Mouse (Mus musculus): ENCODE results near the gene Unc13a. TPM values are rescaled to one million over a fixed set of nuclear protein-coding genes. Genes with fewer than 3 reads are reported as not detected.
"Not testable (repeated sequence)": the region's sequence is repeated elsewhere in the genome, so short reads cannot be mapped to it uniquely, and the experiment has no call there.

Unc13a gene
- total RNA-seq (2021), result 1 to 10 TPM; 1.1 to 1.5 TPM

- intact Hi-C loops (cut with DNase I), result no loop called here
- peak; percentile 93 to 95 for DNase-seq
These were observed at the start of gene Unc13a for GRCm38 (mm10) chr8:71671549-71671965. Unc13a (minus strand) TSS chr8:71671757.

GRCm38 (mm10) chr8:71719928-71720457 is 48.4 kb upstream of the Unc13a start:
- intact Hi-C loops (cut with DNase I), result no loop called here
- no peak for DNase-seq

GRCm38 (mm10) chr8:71719218-71719617 is 47.7 kb upstream of the Unc13a start:
- DNase-seq, result peak; percentile 74 to 77
- intact Hi-C loops (cut with DNase I), result no loop called here

GRCm38 (mm10) chr8:71718252-71718651 is 46.7 kb upstream of the Unc13a start:
- intact Hi-C loops (cut with DNase I), result no loop called here
- no peak for DNase-seq

- intact Hi-C loops (cut with DNase I), result no loop called here
- no peak for DNase-seq
These were observed 45.5 kb upstream of the Unc13a start for GRCm38 (mm10) chr8:71717096-71717495.

- intact Hi-C loops (cut with DNase I), result no loop called here
- no peak for DNase-seq
These were observed 45.0 kb upstream of the Unc13a start for GRCm38 (mm10) chr8:71716561-71717053.

- intact Hi-C loops (cut with DNase I), result no loop called here
- no peak for DNase-seq
These were observed 44.0 kb upstream of the Unc13a start for GRCm38 (mm10) chr8:71715531-71715930.

GRCm38 (mm10) chr8:71711574-71711973 is 40.0 kb upstream of the Unc13a start:
- no peak for DNase-seq
- intact Hi-C loops (cut with DNase I), result no loop called here

GRCm38 (mm10) chr8:71709800-71710446 is 38.4 kb upstream of the Unc13a start:
- DNase-seq, result peak; percentile 80 to 87
- intact Hi-C loops (cut with DNase I), result loop anchor here (1.0 kb wide), 1 partner anchor 21 kb away; no protein-coding TSS in a partner anchor

GRCm38 (mm10) chr8:71709134-71709799 is 37.7 kb upstream of the Unc13a start:
- intact Hi-C loops (cut with DNase I), result loop anchor here (1.0 kb wide), 1 partner anchor 22 kb away; no protein-coding TSS in a partner anchor
- DNase-seq, result no peak

GRCm38 (mm10) chr8:71707874-71708273 is 36.3 kb upstream of the Unc13a start:
- intact Hi-C loops (cut with DNase I), result no loop called here
- DNase-seq, result peak; percentile 52 to 67

GRCm38 (mm10) chr8:71703400-71703799 is 31.8 kb upstream of the Unc13a start:
- DNase-seq; intact Hi-C loops (cut with DNase I): not testable (repeated sequence)

- intact Hi-C loops (cut with DNase I), result no loop called here
- no peak for DNase-seq
These were observed 31.4 kb upstream of the Unc13a start for GRCm38 (mm10) chr8:71702923-71703322.

- intact Hi-C loops (cut with DNase I), result no loop called here
- no peak for DNase-seq
These were observed 30.5 kb upstream of the Unc13a start for GRCm38 (mm10) chr8:71702087-71702432.

GRCm38 (mm10) chr8:71701414-71702086 is 30.0 kb upstream of the Unc13a start, which contains the start of gene B3gnt3:
B3gnt3 (minus strand) TSS chr8:71701789.
- no peak for DNase-seq
- intact Hi-C loops (cut with DNase I), result no loop called here

- intact Hi-C loops (cut with DNase I), result no loop called here
- peak; percentile 38 to 52 for DNase-seq
These were observed 29.1 kb upstream of the Unc13a start for GRCm38 (mm10) chr8:71700493-71701269.

GRCm38 (mm10) chr8:71695456-71695855 is 23.9 kb upstream of the Unc13a start:
- intact Hi-C loops (cut with DNase I); DNase-seq: not testable (repeated sequence)

- no peak for DNase-seq
- intact Hi-C loops (cut with DNase I), result no loop called here
These were observed 21.8 kb upstream of the Unc13a start for GRCm38 (mm10) chr8:71693166-71694041.

GRCm38 (mm10) chr8:71692509-71692908 is 21.0 kb upstream of the Unc13a start:
- DNase-seq, result no peak
- intact Hi-C loops (cut with DNase I), result no loop called here
